Mouse (Mus musculus) lung, embryonic 14.5 days (tissue): ENCODE data around the gene Mob1b. TPM values are rescaled to one million over a fixed set of nuclear protein-coding genes. Genes with fewer than 3 reads are reported as not detected.

Experiments
- ATAC-seq: fragments of 200-750 bp; cut with Nextera tagmentation; 2 replicates; pipeline ENCODE4 v1.8.0; 2017; ENCODE audit warnings: mild to moderate bottlenecking, moderate TSS enrichment, moderate library complexity; ENCODE audit not compliant: insufficient read depth
- DNase-seq: peaks from one replicate; pipeline ENCODE4 v3.0.0-alpha.2; 2015
- H3K27ac ChIP-seq: fragments of 300-500 bp; sonication (generic); 2 replicates; pipeline ENCODE4 v1.5.1; 2014; ENCODE audit warnings: low read depth, mild to moderate bottlenecking, moderate library complexity
- H3K27me3 ChIP-seq: fragments of 300-500 bp; sonication (generic); 2 replicates; pipeline ENCODE4 v1.6.1; 2014; ENCODE audit warnings: low read length, control low read depth; ENCODE audit not compliant: insufficient read depth
- H3K36me3 ChIP-seq: fragments of 300-500 bp; sonication (generic); 2 replicates; pipeline ENCODE4 v1.6.1; 2014; ENCODE audit warnings: control low read depth; ENCODE audit not compliant: insufficient read depth
- H3K4me1 ChIP-seq: fragments of 300-500 bp; sonication (generic); 2 replicates; pipeline ENCODE4 v1.6.1; 2014; ENCODE audit warnings: antibody characterized with exemption, control low read depth; ENCODE audit not compliant: insufficient read depth
- H3K4me2 ChIP-seq: fragments of 300-500 bp; sonication (generic); 2 replicates; pipeline ENCODE4 v1.6.1; 2014; ENCODE audit warnings: mild to moderate bottlenecking
- H3K4me3 ChIP-seq: fragments of 300-500 bp; sonication (generic); 2 replicates; pipeline ENCODE4 v1.5.1; 2014; ENCODE audit warnings: low read depth, low read length
- H3K9ac ChIP-seq: fragments of 300-500 bp; sonication (generic); 2 replicates; pipeline ENCODE4 v1.6.1; 2014
- H3K9me3 ChIP-seq: fragments of 300-500 bp; sonication (generic); 2 replicates; pipeline ENCODE4 v1.6.1; 2016; ENCODE audit warnings: low read depth, low read length, control low read depth
- CTCF ChIP-seq: IDR thresholded peaks from 2 replicates; pipeline ENCODE4 v1.5.1; 2016; ENCODE audit warnings: antibody characterized with exemption, low read depth
- WGBS: fragments of 180-500 bp; shearing (Covaris S2); extraction: QIAGEN DNeasy Blood & Tissue Kit; methylation state at CpG from one replicate; pipeline ENCODE4 v1.1.7; 2014; 5-methylcytosine and 5-hydroxymethylcytosine counted together
- polyA plus RNA-seq: library from polyadenylated mRNA; unstranded; fragments of >200 nt; fragmentation: Nextera tagmentation; extraction: Ambion mirVana; gene quantifications from 2 replicates; pipeline ENCODE4 v1.2.1, GENCODE M21; 2014

Mob1b gene
- polyA plus RNA-seq, 1 experiment from 2014 or later = 16.0 TPM

DNA sequence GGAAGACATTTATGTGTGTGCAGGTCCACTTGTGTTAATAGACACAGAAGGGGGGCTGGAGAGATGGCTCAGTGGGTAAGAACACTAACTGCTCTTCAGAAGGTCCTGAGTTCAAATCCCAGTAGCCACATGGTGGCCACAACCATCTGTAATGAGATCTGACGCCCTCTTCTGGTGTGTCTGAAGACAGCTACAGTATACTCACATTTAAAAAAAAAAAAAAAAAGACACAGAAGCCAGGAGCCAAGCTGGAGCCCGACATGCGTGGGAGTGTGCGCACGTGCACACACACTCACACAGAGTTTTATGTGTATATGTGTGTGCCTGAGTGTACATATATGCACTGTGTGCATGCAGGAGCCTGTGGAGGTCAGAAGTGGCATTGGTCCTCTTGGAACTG is 42.0 kb downstream of the Mob1b start:
- ATAC-seq = no peak
- Histone ChIP-seq H3K4me1 (peaks cover 7% of the 10 kb centered on the region; the same call in 1 of the 2 replicates), H3K27me3 (no peaks in the 10 kb centered on the region), H3K9me3 (no peaks in the 10 kb centered on the region), H3K4me3 (no peak overlapping the region), H3K36me3 (no peaks in the 10 kb centered on the region; the same call in 1 of the 2 replicates), H3K4me2 (no peak overlapping the region), H3K27ac (no peak overlapping the region), H3K9ac (no peak overlapping the region)
- 80% methylated on average over 5 of the region's 5 CpGs for WGBS
- DNase-seq = no peak
- no peak for TF ChIP-seq CTCF

DNA sequence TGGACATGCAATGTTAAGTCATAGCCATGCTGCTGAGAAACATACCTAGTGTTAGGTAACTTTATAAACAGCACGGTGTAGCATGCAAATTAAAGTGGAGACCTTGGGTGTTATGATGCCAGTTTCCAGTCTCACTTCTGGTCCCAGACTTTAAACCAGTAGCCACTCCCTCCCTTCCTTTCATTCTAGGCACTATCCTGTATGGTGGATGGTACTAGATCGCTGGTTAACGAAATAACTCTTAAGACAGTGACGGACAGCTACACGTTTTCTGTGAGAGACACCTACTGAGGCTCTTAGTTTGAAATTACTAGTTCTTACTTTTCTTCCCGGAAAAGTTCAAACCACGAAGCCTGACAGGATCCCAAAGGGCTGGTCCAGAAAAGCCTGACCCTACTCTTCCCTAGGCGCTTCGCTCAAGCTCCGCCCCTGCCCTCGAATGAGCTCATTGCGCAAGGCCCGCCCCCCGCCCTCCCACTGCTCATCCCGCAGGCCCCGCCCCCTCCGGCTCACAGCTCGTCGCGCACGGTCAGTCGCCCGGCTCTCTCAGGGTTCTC is 43.9 kb downstream of the Mob1b start:
- peak; percentile 72 for ATAC-seq
- no peak overlapping the region for H3K27ac ChIP-seq
- peaks cover 7% of the 10 kb centered on the region; the same call in 1 of the 2 replicates for H3K4me1 ChIP-seq
- H3K36me3 ChIP-seq = peaks cover 7% of the 10 kb centered on the region
- H3K4me3 ChIP-seq = peak overlapping the region; percentile 59
- WGBS = under 1% methylated on average over 23 of the region's 23 CpGs
- H3K9me3 ChIP-seq = no peaks in the 10 kb centered on the region
- TF ChIP-seq CTCF = no peak
- peak overlapping the region; percentile 26; the same call in 1 of the 2 replicates for H3K9ac ChIP-seq
- peak overlapping the region; percentile 60 for H3K4me2 ChIP-seq
- no peaks in the 10 kb centered on the region for H3K27me3 ChIP-seq
- no peak for DNase-seq

DNA sequence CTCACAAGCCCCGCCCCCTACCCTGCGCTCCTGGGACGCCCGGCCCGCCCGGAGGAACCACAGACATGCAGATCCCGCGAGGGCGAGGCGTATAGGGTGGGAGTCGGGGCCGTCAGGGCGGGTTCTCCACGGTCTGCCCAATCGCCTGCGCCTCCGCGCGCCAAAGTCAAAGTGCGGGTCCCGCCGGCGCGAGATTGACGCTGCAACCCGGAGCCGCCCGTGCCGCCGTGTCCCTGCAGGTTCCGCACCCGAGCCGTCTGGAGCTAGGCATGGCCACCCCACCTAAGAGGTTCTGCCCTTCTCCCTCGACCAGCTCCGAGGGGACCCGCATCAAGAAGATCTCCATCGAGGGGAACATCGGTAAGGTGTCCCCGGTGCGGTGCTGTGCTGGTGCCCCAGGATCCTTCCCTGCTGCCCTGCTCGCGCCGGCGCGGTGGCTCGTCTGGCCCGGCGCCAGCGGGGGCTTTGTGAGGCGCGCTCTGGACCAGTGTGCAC is 44.4 kb downstream of the Mob1b start, which contains the start of gene Dck:
Gene Dck, plus strand, starts transcription at position 10 of the 495 bp plus-strand sequence.
- peak; percentile 100 for ATAC-seq

DNA sequence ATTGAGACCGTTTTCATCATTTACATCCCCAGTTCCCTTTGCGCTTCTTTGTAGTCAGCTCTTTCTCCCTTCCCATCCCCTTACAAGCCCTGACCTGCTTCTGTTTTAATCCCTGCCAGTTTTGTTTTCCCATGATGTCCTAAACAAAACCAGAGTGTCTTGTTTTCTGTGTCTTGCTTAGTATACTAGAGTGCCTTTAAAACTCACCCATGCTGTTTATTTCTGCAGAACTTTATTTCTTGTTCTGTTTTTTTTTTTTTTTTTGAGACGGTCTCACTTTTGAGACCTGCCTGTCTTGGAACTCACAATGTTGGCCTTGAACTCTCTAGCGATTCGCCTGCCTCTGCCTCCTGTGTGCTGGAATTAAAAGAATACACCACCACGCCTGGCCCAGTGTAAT is 44.9 kb downstream of the Mob1b start:
- 10% methylated on average over 6 of the region's 6 CpGs for WGBS
- DNase-seq (no peak), ATAC-seq (no peak)
- Histone ChIP-seq H3K27ac (peak overlapping the region; percentile 84), H3K4me2 (peak overlapping the region; percentile 59), H3K9ac (peak overlapping the region; percentile 72), H3K9me3 (no peaks in the 10 kb centered on the region), H3K4me1 (peaks cover 7% of the 10 kb centered on the region; the same call in 1 of the 2 replicates), H3K4me3 (peak overlapping the region; percentile 59), H3K36me3 (peaks cover 16% of the 10 kb centered on the region), H3K27me3 (no peaks in the 10 kb centered on the region)
- TF ChIP-seq CTCF = no peak

More for the DNA sequence above, 44.4 kb downstream of the Mob1b start, which contains the start of gene Dck:
- H3K27me3 ChIP-seq = no peaks in the 10 kb centered on the region
- TF ChIP-seq CTCF = no peak
- DNase-seq = peak; percentile 98
- H3K4me2 ChIP-seq = peak within 1 kb of the TSS; percentile 60
- peaks cover 11% of the 10 kb centered on the region for H3K36me3 ChIP-seq
- under 1% methylated on average over 51 of the region's 51 CpGs for WGBS
- peak within 1 kb of the TSS; percentile 59 for H3K4me3 ChIP-seq
- peak within 1 kb of the TSS; percentile 72 for H3K9ac ChIP-seq
- H3K27ac ChIP-seq = peak within 1 kb of the TSS; percentile 84
- no peaks in the 10 kb centered on the region for H3K9me3 ChIP-seq
- H3K4me1 ChIP-seq = peaks cover 7% of the 10 kb centered on the region; the same call in 1 of the 2 replicates

DNA sequence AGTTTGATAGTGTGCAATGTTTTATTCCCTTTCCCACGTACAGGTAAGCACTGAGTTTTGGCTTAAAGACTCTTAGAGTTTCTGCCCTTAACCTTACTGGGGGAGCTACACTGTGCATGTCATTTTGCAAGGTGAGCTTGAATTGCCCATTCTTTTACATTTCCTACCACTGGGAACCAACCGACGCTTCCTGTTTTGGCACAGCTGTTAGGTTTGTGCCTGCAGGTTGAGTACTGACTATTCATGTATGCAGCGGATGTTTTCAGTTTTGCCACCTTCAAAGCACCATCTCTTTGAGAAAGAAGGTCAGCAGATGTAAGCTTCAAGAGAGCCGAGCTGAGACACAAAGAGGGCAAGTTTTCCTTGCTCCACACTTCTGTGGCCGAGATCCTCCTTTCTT is 45.5 kb downstream of the Mob1b start:
- no peak for ATAC-seq
- Histone ChIP-seq H3K9me3 (no peaks in the 10 kb centered on the region), H3K9ac (peak overlapping the region; percentile 72), H3K27me3 (no peaks in the 10 kb centered on the region), H3K4me2 (peak overlapping the region; percentile 59), H3K4me3 (peak overlapping the region; percentile 59), H3K36me3 (peaks cover 18% of the 10 kb centered on the region), H3K4me1 (peaks cover 7% of the 10 kb centered on the region; the same call in 1 of the 2 replicates), H3K27ac (0 out of 2 replicates have a peak overlapping the region, but pooled peaks have one; percentile 6)
- no peak for TF ChIP-seq CTCF
- WGBS = 56% methylated on average over 6 of the region's 6 CpGs
- DNase-seq = peak; percentile 5

DNA sequence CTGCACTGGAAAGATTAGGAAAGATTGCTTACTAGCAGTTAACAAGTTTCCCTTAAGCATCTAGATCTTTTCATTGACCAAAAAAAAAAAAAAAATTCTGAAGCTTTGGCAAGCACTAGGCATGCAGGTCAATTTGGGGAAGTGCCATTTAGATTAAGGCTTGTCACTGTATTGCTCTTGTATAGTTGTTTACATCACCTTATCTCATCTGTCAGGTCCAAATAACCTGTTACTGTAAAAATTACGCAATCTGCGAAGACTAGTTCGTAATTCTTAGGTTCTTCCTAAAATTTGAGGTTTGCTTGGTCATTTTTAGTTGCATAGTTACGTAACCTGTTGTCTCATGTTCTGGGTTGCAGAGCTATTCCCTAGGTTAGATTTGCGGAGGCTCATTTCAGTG is 46.2 kb downstream of the Mob1b start:
- DNase-seq (no peak), ATAC-seq (no peak)
- Histone ChIP-seq H3K4me1 (peaks cover 7% of the 10 kb centered on the region; the same call in 1 of the 2 replicates), H3K36me3 (peaks cover 25% of the 10 kb centered on the region), H3K27me3 (no peaks in the 10 kb centered on the region), H3K9ac (no peak overlapping the region), H3K4me3 (peak overlapping the region; percentile 59; the same call in 1 of the 2 replicates), H3K27ac (no peak overlapping the region), H3K9me3 (no peaks in the 10 kb centered on the region), H3K4me2 (peak overlapping the region; percentile 59)
- WGBS = 74% methylated on average over 5 of the region's 5 CpGs
- no peak for TF ChIP-seq CTCF

DNA sequence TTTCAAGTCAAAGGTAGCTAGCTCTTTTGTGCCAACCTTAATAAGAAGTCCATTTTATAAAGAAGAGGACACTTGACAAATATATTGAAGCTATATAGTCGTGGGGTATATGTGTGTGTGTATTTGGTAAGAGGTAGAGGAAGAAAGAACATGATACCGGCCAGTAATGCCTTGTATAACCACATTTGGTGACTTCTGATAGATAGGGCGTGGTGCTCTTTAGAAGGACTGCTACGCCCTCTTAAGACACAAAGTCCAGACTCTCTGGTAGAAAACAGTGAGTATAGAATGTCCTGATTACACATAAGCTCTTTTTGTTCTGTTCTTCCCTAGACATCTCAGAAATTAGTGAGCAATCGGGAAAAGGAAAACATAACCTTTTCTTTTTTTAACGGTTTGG is 47.5 kb downstream of the Mob1b start:
- no peaks in the 10 kb centered on the region for H3K9me3 ChIP-seq
- no peak overlapping the region for H3K9ac ChIP-seq
- WGBS = 83% methylated on average over 6 of the region's 6 CpGs
- DNase-seq = no peak
- no peak overlapping the region for H3K27ac ChIP-seq
- H3K4me1 ChIP-seq = peaks cover 7% of the 10 kb centered on the region; the same call in 1 of the 2 replicates
- no peak for ATAC-seq
- H3K27me3 ChIP-seq = no peaks in the 10 kb centered on the region
- H3K4me2 ChIP-seq = no peak overlapping the region
- H3K4me3 ChIP-seq = no peak overlapping the region
- no peak for TF ChIP-seq CTCF
- H3K36me3 ChIP-seq = peaks cover 35% of the 10 kb centered on the region
